Mouse (Mus musculus): ENCODE measurements around the gene Mknk1. TPM values are rescaled to one million over a fixed set of nuclear protein-coding genes. Genes with fewer than 3 reads are reported as not detected.

The Mknk1 gene
- polyA plus RNA-seq, 1 experiment from 2014 or later: 30.1 TPM

DNA sequence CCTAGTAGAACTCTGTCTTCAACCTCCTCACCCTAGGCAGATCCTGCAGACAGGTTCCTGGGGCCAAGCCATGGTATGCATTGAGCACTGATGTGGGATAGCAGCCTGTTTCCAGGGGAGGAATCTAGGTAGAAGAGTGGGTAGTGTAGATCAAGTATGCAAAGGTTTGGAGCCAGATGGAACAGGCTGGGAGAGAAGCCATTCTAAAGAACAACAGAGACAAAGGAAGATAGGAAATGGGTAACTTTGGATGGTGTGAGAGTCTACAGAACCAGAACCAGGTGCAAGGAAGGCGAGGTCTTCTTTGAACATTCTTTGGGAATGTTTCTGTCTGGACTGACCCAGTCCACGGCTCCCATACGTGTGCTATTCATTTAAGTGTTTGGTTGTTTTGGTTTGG is 11.9 kb upstream of the Mknk1 start:
- peaks cover 11% of the 10 kb centered on the region for H3K4me1 ChIP-seq
- WGBS: 69% methylated on average over 3 of the region's 3 CpGs
- H3K27me3 ChIP-seq: peaks cover 28% of the 10 kb centered on the region
- no peak overlapping the region for H3K9ac ChIP-seq (replicated peaks)
- no peaks in the 10 kb centered on the region for H3K36me3 ChIP-seq
- H3K9me3 ChIP-seq: no peaks in the 10 kb centered on the region
- H3K27ac ChIP-seq (replicated peaks): no peak overlapping the region
- no peak overlapping the region for H3K4me3 ChIP-seq
- ATAC-seq (ENCODE audit: low FRiP score, low read depth): no peak
- peak overlapping the region; percentile 62; the same call in 1 of the 2 replicates for H3K4me2 ChIP-seq (replicated peaks)

- H3K27ac ChIP-seq (replicated peaks): no peak overlapping the region
Measured at GRCm38 (mm10) chr4:115827535-115827887, 11.5 kb upstream of the Mknk1 start.

DNA sequence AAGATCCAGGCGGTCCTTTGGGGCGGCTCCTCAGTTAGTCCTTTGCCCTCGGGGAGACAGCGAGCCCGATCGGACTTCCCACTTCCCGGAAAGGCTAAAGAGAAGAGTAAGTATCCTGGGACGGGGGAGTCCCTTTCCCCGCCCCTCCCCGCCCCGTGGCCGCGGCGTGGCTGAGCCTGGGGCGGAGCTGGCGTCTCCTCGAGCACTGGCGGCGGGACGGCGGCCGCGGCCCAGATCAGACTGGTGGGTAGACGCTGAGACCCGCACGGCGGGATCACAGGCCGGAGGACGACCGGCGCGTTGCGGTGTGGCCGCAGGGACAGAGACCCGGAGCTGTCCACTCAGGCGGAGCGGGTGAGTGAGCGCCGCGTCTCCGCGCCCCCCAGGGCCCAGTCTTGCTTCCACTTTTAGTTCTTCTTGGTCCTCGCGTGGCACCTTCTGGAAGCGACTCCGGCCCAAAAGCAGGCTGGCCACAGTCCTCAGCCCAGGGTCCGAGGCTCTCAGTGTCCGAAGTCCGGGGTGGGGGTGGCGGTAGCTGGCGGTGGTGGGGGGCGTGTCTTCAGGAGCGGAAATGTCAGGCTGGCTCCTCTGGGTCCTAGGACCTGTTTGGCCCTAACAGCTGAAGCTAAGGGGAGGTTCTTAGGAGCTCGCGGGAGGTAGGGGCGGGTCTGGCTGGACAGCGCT is 11.0 kb upstream of the Mknk1 start, which contains the start of gene Mob3c:
Gene Mob3c, plus strand, starts transcription at position 205 of the 684 bp plus-strand sequence.
- peak within 1 kb of the TSS; percentile 62 for H3K4me2 ChIP-seq (replicated peaks)
- H3K4me3 ChIP-seq: peak within 1 kb of the TSS; percentile 76
- H3K9me3 ChIP-seq: no peaks in the 10 kb centered on the region
- WGBS: 1% methylated on average over 55 of the region's 57 CpGs
- H3K27ac ChIP-seq (replicated peaks): peak within 1 kb of the TSS; percentile 65
- peak within 1 kb of the TSS; percentile 70 for H3K9ac ChIP-seq (replicated peaks)
- peaks cover 28% of the 10 kb centered on the region for H3K27me3 ChIP-seq
- H3K36me3 ChIP-seq: no peaks in the 10 kb centered on the region
- peaks cover 11% of the 10 kb centered on the region for H3K4me1 ChIP-seq
- peak; percentile 89 for ATAC-seq (ENCODE audit: low FRiP score, low read depth)

More at GRCm38 (mm10) chr4:115827535-115827887, 11.5 kb upstream of the Mknk1 start:
- peaks cover 11% of the 10 kb centered on the region for H3K4me1 ChIP-seq
- no peak; the same call in 1 of the 2 replicates for ATAC-seq (ENCODE audit: low FRiP score, low read depth)
- peak overlapping the region; percentile 76 for H3K4me3 ChIP-seq
- no peaks in the 10 kb centered on the region for H3K9me3 ChIP-seq
- no peaks in the 10 kb centered on the region for H3K36me3 ChIP-seq
- peaks cover 28% of the 10 kb centered on the region for H3K27me3 ChIP-seq
- peak overlapping the region; percentile 62 for H3K4me2 ChIP-seq (replicated peaks)
- peak overlapping the region; percentile 70 for H3K9ac ChIP-seq (replicated peaks)
- WGBS: 2% methylated on average over 4 of the region's 4 CpGs

- H3K27ac ChIP-seq (replicated peaks): no peak overlapping the region
- peak overlapping the region; percentile 70 for H3K9ac ChIP-seq (replicated peaks)
- H3K27me3 ChIP-seq: peaks cover 28% of the 10 kb centered on the region
- H3K4me3 ChIP-seq: peak overlapping the region; percentile 76
- H3K9me3 ChIP-seq: no peaks in the 10 kb centered on the region
- 4% methylated on average over 8 of the region's 8 CpGs for WGBS
- no peaks in the 10 kb centered on the region for H3K36me3 ChIP-seq
- H3K4me2 ChIP-seq (replicated peaks): peak overlapping the region; percentile 62
- ATAC-seq (ENCODE audit: low FRiP score, low read depth): no peak; the same call in 1 of the 2 replicates
- H3K4me1 ChIP-seq: peaks cover 11% of the 10 kb centered on the region
Measured at GRCm38 (mm10) chr4:115828572-115828902, 10.5 kb upstream of the Mknk1 start.

GRCm38 (mm10) chr4:115830491-115830890 is 8.5 kb upstream of the Mknk1 start:
- 79% methylated on average over 5 of the region's 5 CpGs for WGBS
- no peaks in the 10 kb centered on the region for H3K9me3 ChIP-seq
- H3K27me3 ChIP-seq: peaks cover 28% of the 10 kb centered on the region
- no peak overlapping the region for H3K27ac ChIP-seq (replicated peaks)
- no peak for ATAC-seq (ENCODE audit: low FRiP score, low read depth)
- no peak overlapping the region for H3K4me3 ChIP-seq
- no peaks in the 10 kb centered on the region for H3K36me3 ChIP-seq
- H3K4me1 ChIP-seq: peaks cover 11% of the 10 kb centered on the region
- H3K9ac ChIP-seq (replicated peaks): no peak overlapping the region
- no peak overlapping the region for H3K4me2 ChIP-seq (replicated peaks)

DNA sequence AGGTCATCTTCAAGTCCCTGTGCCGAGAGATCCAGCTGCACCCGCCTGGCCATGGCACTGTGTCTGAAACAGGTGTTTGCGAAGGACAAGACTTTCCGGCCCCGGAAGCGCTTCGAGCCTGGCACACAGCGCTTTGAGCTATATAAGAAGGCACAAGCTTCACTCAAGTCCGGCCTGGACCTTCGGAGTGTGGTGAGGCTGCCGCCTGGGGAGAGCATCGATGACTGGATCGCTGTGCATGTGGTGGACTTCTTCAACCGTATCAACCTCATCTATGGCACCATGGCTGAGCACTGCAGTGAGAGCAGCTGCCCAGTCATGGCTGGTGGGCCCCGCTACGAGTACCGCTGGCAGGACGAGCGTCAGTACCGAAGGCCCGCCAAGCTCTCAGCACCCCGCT is 7.8 kb upstream of the Mknk1 start:
- H3K36me3 ChIP-seq: no peaks in the 10 kb centered on the region
- no peak overlapping the region for H3K4me2 ChIP-seq (replicated peaks)
- peaks cover 28% of the 10 kb centered on the region for H3K27me3 ChIP-seq
- no peak overlapping the region for H3K27ac ChIP-seq (replicated peaks)
- H3K9me3 ChIP-seq: no peaks in the 10 kb centered on the region
- H3K4me3 ChIP-seq: no peak overlapping the region
- ATAC-seq (ENCODE audit: low FRiP score, low read depth): no peak
- H3K4me1 ChIP-seq: peaks cover 11% of the 10 kb centered on the region
- WGBS: 94% methylated on average over 22 of the region's 22 CpGs
- H3K9ac ChIP-seq (replicated peaks): no peak overlapping the region

- no peak for ATAC-seq (ENCODE audit: low FRiP score, low read depth)
- Histone ChIP-seq H3K27ac (replicated peaks) (no peak overlapping the region), H3K9ac (replicated peaks) (no peak overlapping the region), H3K4me2 (replicated peaks) (no peak overlapping the region), H3K4me1 (peaks cover 11% of the 10 kb centered on the region), H3K27me3 (peaks cover 20% of the 10 kb centered on the region), H3K9me3 (no peaks in the 10 kb centered on the region), H3K36me3 (no peaks in the 10 kb centered on the region), H3K4me3 (no peak overlapping the region)
- WGBS: 57% methylated on average over 2 of the region's 2 CpGs
Measured at GRCm38 (mm10) chr4:115832040-115832439, 7.0 kb upstream of the Mknk1 start.

- H3K4me1 ChIP-seq: peaks cover 8% of the 10 kb centered on the region
- no peaks in the 10 kb centered on the region for H3K9me3 ChIP-seq
- no peak for ATAC-seq (ENCODE audit: low FRiP score, low read depth)
- H3K4me2 ChIP-seq (replicated peaks): no peak overlapping the region
- H3K4me3 ChIP-seq: no peak overlapping the region
- H3K36me3 ChIP-seq: no peaks in the 10 kb centered on the region
- no peak overlapping the region for H3K9ac ChIP-seq (replicated peaks)
- H3K27ac ChIP-seq (replicated peaks): no peak overlapping the region
- 0 out of 2 replicates have a peak, but pooled peaks cover under 1% of the 10 kb centered on the region for H3K27me3 ChIP-seq
- WGBS: 83% methylated on average over 2 of the region's 2 CpGs
Measured at GRCm38 (mm10) chr4:115835576-115835975, 3.4 kb upstream of the Mknk1 start.

GRCm38 (mm10) chr4:115838196-115838595 is 802 bp upstream of the Mknk1 start:
- Histone ChIP-seq H3K27me3 (no peaks in the 10 kb centered on the region), H3K9me3 (no peaks in the 10 kb centered on the region), H3K27ac (replicated peaks) (no peak overlapping the region), H3K4me3 (no peak overlapping the region), H3K9ac (replicated peaks) (no peak overlapping the region), H3K36me3 (no peaks in the 10 kb centered on the region), H3K4me1 (peaks cover 8% of the 10 kb centered on the region), H3K4me2 (replicated peaks) (peak overlapping the region; percentile 79)
- ATAC-seq (ENCODE audit: low FRiP score, low read depth): no peak
- WGBS: 79% methylated on average over 4 of the region's 4 CpGs

GRCm38 (mm10) chr4:115839956-115840355 is 958 bp downstream of the Mknk1 start:
- Histone ChIP-seq H3K36me3 (no peaks in the 10 kb centered on the region), H3K4me2 (replicated peaks) (peak overlapping the region; percentile 79), H3K9ac (replicated peaks) (no peak overlapping the region), H3K4me1 (peaks cover 8% of the 10 kb centered on the region), H3K27ac (replicated peaks) (no peak overlapping the region), H3K4me3 (peak overlapping the region; percentile 78), H3K9me3 (no peaks in the 10 kb centered on the region), H3K27me3 (no peaks in the 10 kb centered on the region)
- 65% methylated on average over 4 of the region's 4 CpGs for WGBS
- no peak for ATAC-seq (ENCODE audit: low FRiP score, low read depth)

DNA sequence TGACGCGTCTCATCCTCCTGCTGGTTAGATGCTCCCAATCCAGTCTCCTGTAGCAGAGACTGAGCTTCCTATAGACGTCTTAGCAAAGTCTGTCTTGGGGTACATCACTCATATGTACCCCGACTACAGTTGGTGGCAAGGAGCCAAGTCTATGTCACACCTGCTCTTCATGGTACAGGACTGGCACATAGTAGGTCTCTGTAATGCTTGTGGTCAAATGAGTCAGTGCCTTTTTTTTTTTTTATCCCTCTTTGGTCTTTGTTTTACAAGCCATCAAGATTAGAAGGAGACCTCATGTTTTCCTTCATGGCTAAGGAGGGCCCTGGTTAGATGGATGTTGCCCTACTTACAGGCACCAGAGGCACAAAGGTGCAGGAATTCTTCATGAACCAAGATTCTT is 1.8 kb downstream of the Mknk1 start:
- Histone ChIP-seq H3K27ac (replicated peaks) (no peak overlapping the region), H3K4me2 (replicated peaks) (no peak overlapping the region), H3K4me3 (no peak overlapping the region), H3K27me3 (no peaks in the 10 kb centered on the region), H3K9ac (replicated peaks) (no peak overlapping the region), H3K4me1 (peaks cover 8% of the 10 kb centered on the region), H3K36me3 (no peaks in the 10 kb centered on the region), H3K9me3 (no peaks in the 10 kb centered on the region)
- no peak for ATAC-seq (ENCODE audit: low FRiP score, low read depth)
- WGBS: 94% methylated on average over 4 of the region's 4 CpGs

DNA sequence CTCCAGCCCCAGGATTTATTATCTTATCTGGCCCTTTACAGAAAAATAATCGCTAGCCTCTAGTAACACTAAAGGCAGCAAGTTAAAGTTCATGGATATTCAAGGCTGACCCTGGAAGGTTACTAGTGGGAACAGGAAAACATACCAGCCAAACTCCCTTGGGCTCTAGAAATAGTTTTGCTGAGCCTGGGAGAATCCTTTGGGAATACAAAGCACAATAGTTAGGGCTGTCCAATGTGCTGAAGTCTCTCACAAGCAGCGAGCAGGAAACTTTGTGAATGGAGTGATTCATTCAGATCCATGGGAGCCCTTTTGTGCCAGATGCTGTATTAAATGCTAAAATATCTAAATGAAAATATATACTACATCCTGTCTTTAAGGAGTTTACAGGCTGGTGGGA is 7.7 kb downstream of the Mknk1 start:
- Histone ChIP-seq H3K36me3 (peaks cover 30% of the 10 kb centered on the region), H3K4me1 (0 out of 2 replicates have a peak, but pooled peaks cover 2% of the 10 kb centered on the region), H3K27me3 (no peaks in the 10 kb centered on the region), H3K9ac (replicated peaks) (no peak overlapping the region), H3K4me3 (no peak overlapping the region), H3K4me2 (replicated peaks) (no peak overlapping the region), H3K9me3 (no peaks in the 10 kb centered on the region), H3K27ac (replicated peaks) (no peak overlapping the region)
- WGBS: 71% methylated on average over 2 of the region's 2 CpGs
- ATAC-seq (ENCODE audit: low FRiP score, low read depth): no peak

DNA sequence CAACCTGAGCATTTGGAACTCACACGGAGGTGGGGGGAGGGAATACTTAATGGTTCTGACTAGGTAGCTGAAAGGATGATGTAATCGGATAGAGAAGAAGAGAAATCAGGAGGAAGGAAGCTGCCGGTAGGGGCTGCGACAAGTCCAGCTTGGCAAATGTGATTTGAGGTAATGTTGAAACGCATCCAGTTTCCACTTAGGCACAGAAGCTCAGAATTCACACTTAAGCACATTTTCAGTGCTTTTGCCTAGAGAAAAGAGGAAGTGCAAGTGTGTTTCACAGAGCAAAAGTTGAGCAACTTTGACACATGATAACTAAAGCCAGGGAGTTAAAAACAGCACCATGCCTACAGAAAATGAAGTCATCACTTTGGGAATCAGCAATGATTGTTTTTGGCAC is 8.4 kb downstream of the Mknk1 start:
- Histone ChIP-seq H3K4me3 (no peak overlapping the region), H3K4me1 (0 out of 2 replicates have a peak, but pooled peaks cover 2% of the 10 kb centered on the region), H3K4me2 (replicated peaks) (no peak overlapping the region), H3K9ac (replicated peaks) (no peak overlapping the region), H3K36me3 (peaks cover 37% of the 10 kb centered on the region), H3K27ac (replicated peaks) (no peak overlapping the region), H3K27me3 (no peaks in the 10 kb centered on the region), H3K9me3 (no peaks in the 10 kb centered on the region)
- 72% methylated on average over 5 of the region's 5 CpGs for WGBS
- no peak for ATAC-seq (ENCODE audit: low FRiP score, low read depth)
